Mouse (Mus musculus) stomach, postnatal 0 days (tissue): ENCODE data around the gene Zfp428. TPM values are rescaled to one million over a fixed set of nuclear protein-coding genes. Genes with fewer than 3 reads are reported as not detected.

Source experiments
- ATAC-seq: fragments of 200-750 bp; cut with Nextera tagmentation; 2 replicates; pipeline ENCODE4 v1.8.0; 2017; ENCODE audit not compliant: low FRiP score, low TSS enrichment
- DNase-seq: peaks from one replicate; pipeline ENCODE4 v3.0.0-alpha.2; 2016; ENCODE audit warnings: low spot score
- H3K27ac ChIP-seq: fragments of 300-500 bp; sonication (generic); replicated peaks from 2 replicates; pipeline ENCODE4 v1.5.1; 2014; ENCODE audit warnings: mild to moderate bottlenecking, control low read depth
- H3K27me3 ChIP-seq: fragments of 300-500 bp; sonication (generic); 2 replicates; pipeline ENCODE4 v1.6.1; 2014; ENCODE audit warnings: low read length; ENCODE audit not compliant: control insufficient read depth, insufficient read depth
- H3K36me3 ChIP-seq: fragments of 300-500 bp; sonication (generic); 2 replicates; pipeline ENCODE4 v1.6.1; 2014; ENCODE audit warnings: low read length, mixed read lengths; ENCODE audit not compliant: control insufficient read depth, insufficient read depth
- H3K4me1 ChIP-seq: fragments of 300-500 bp; sonication (generic); replicated peaks from 2 replicates; pipeline ENCODE4 v1.6.1; 2014; ENCODE audit warnings: antibody characterized with exemption; ENCODE audit not compliant: control insufficient read depth, insufficient read depth
- H3K4me2 ChIP-seq: fragments of 300-500 bp; sonication (generic); replicated peaks from 2 replicates; pipeline ENCODE4 v1.6.1; 2014; ENCODE audit warnings: low read depth, mild to moderate bottlenecking, control low read depth, moderate library complexity
- H3K4me3 ChIP-seq: fragments of 300-500 bp; sonication (generic); 2 replicates; pipeline ENCODE4 v1.5.1; 2014; ENCODE audit warnings: low read depth, low read length, control low read depth
- H3K9ac ChIP-seq: fragments of 300-500 bp; sonication (generic); 2 replicates; pipeline ENCODE4 v1.6.1; 2014; ENCODE audit warnings: mild to moderate bottlenecking, low read length, control low read depth, mixed read lengths
- H3K9me3 ChIP-seq: fragments of 300-500 bp; sonication (generic); 2 replicates; pipeline ENCODE4 v1.6.1; 2016; ENCODE audit warnings: low read length; ENCODE audit not compliant: control insufficient read depth
- CTCF ChIP-seq: IDR thresholded peaks from 2 replicates; pipeline ENCODE4 v1.5.1; 2016; ENCODE audit warnings: antibody characterized with exemption, low read depth, mild to moderate bottlenecking, moderate library complexity
- EP300 ChIP-seq: optimal IDR thresholded peaks from 2 replicates; pipeline ENCODE3; 2016; ENCODE audit warnings: antibody characterized with exemption
- WGBS: fragments of 180-500 bp; shearing (Covaris S2); extraction: QIAGEN DNeasy Blood & Tissue Kit; methylation state at CpG from one replicate; pipeline ENCODE4 v1.1.7; 2014; 5-methylcytosine and 5-hydroxymethylcytosine counted together
- polyA plus RNA-seq: library from polyadenylated mRNA; unstranded; fragments of >200 nt; fragmentation: Nextera tagmentation; extraction: Ambion mirVana; gene quantifications from 2 replicates; pipeline ENCODE4 v1.2.1, GENCODE M21; 2015

The Zfp428 gene
- polyA plus RNA-seq, 1 experiment from 2014 or later, result 13.6 TPM

DNA sequence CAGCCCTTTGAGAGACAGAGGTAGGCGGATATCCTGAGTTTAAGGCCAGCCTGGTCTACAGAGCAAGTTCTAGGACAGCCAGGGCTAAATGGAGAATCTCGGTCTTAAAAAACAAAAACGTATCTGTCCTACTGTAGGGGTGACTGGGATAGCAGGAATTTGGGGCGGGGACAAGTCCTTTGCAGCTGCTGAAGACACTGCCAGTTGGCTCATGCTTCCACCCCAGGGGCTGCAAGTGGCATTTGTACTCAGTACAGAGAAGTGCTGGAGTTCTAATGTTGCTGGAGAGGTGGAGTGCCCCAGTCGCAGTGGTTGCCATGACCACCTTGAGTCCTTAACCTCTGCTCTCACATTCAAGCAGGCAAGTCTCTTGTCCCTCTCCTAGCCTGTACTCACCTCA is 16.0 kb downstream of the Zfp428 start:
- H3K27me3 ChIP-seq, result no peaks in the 10 kb centered on the region
- no peak overlapping the region for H3K4me3 ChIP-seq
- TF ChIP-seq CTCF, result no peak
- no peak for TF ChIP-seq EP300
- DNase-seq (no peak), ATAC-seq (no peak)
- H3K27ac ChIP-seq, result no peak overlapping the region
- H3K4me1 ChIP-seq, result no peaks in the 10 kb centered on the region
- H3K4me2 ChIP-seq, result no peak overlapping the region
- no peaks in the 10 kb centered on the region for H3K36me3 ChIP-seq
- 46% methylated on average over 5 of the region's 5 CpGs for WGBS
- H3K9me3 ChIP-seq, result no peaks in the 10 kb centered on the region
- no peak overlapping the region for H3K9ac ChIP-seq

DNA sequence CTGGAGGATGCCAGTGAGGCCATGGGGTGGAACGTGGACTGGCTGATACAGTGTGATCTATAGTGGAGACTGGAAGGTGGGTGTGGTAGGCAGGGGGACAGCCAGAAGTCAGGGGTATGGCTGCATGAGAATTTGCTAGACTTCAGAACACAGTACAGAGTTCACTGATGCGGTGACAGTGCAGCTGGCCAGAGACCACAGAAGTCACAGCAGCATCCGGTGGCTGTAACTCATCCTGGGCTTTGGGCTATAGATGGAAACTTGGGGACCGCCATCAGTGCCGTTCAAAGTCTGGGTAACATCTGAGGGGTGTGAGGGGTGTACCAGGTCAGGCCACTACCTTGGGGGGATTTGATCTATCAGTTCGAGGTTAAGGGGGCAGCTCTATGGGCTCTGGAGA is 16.9 kb downstream of the Zfp428 start:
- H3K4me3 ChIP-seq, result no peak overlapping the region
- DNase-seq (no peak), ATAC-seq (no peak)
- no peak overlapping the region for H3K9ac ChIP-seq
- no peaks in the 10 kb centered on the region for H3K36me3 ChIP-seq
- 88% methylated on average over 6 of the region's 6 CpGs for WGBS
- no peaks in the 10 kb centered on the region for H3K9me3 ChIP-seq
- no peak overlapping the region for H3K4me2 ChIP-seq
- TF ChIP-seq EP300 (no peak), CTCF (no peak)
- H3K27me3 ChIP-seq, result no peaks in the 10 kb centered on the region
- no peaks in the 10 kb centered on the region for H3K4me1 ChIP-seq
- no peak overlapping the region for H3K27ac ChIP-seq

DNA sequence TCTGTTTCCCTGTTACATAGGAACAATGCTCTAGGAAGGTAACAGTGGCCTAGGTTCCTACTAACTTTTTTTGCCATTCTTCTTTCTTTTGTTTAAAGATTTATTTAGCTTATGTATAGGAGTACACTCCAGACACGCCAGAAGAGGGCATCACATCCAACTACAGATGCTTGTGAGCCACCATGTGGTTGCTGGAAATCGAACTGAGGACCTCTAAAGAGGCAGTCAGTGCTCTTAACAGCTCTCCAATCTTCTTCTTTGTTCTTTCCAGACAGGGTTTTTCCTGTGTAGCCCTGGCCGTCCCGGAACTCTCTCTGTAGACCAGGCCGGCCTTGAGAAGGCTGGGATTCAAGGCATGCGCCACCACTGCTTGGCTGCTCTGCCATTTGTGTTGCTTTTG is 18.2 kb downstream of the Zfp428 start:
- ATAC-seq (no peak), DNase-seq (no peak)
- Histone ChIP-seq H3K36me3 (no peaks in the 10 kb centered on the region), H3K9me3 (no peaks in the 10 kb centered on the region), H3K9ac (no peak overlapping the region), H3K4me1 (no peaks in the 10 kb centered on the region), H3K27me3 (no peaks in the 10 kb centered on the region), H3K4me3 (no peak overlapping the region), H3K4me2 (no peak overlapping the region), H3K27ac (no peak overlapping the region)
- no peak for TF ChIP-seq EP300
- peak; percentile 35; the same call in 1 of the 2 replicates for TF ChIP-seq CTCF
- 80% methylated on average over 6 of the region's 6 CpGs for WGBS

DNA sequence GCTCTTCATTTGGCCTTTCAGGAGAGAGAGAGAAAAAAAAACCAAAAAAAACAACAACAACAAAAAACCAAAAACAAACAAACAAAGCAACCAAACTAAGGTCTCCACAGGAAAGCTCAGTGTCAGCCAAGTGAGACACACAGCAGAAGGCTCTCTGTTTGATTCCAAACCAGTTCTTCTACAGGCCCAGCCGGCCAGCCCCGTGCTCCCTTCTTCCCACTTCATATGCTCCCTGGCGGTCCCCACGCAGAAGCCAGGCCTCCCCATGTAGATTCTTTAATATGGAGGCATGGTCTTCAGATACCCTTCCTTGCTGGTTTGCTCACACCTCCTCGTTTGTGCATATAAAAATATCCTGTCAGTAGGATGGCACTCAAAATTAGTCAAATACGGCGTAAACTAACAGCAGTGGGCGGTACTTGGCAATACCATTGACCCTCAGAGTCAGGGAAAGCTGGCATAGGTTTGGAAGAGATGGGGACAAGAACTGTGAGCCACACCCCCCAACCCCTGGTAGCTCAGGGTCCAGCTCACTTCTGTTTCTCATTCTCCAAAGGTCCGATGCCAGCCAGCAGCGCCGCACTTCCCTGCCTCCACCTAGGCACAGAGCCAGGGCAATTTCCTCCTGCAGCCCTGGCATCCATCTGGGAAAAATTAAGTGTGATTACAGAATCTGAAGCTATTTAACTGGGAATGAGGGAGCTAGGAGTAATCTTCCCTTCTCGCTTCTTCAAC is 19.0 kb downstream of the Zfp428 start:
- H3K27ac ChIP-seq, result no peak overlapping the region
- ATAC-seq (no peak), DNase-seq (no peak)
- H3K36me3 ChIP-seq, result no peaks in the 10 kb centered on the region
- no peaks in the 10 kb centered on the region for H3K27me3 ChIP-seq
- no peak overlapping the region for H3K4me3 ChIP-seq
- no peaks in the 10 kb centered on the region for H3K4me1 ChIP-seq
- no peaks in the 10 kb centered on the region for H3K9me3 ChIP-seq
- no peak overlapping the region for H3K9ac ChIP-seq
- H3K4me2 ChIP-seq, result no peak overlapping the region
- WGBS, result 85% methylated on average over 12 of the region's 12 CpGs
- TF ChIP-seq CTCF, result no peak
- TF ChIP-seq EP300, result no peak

DNA sequence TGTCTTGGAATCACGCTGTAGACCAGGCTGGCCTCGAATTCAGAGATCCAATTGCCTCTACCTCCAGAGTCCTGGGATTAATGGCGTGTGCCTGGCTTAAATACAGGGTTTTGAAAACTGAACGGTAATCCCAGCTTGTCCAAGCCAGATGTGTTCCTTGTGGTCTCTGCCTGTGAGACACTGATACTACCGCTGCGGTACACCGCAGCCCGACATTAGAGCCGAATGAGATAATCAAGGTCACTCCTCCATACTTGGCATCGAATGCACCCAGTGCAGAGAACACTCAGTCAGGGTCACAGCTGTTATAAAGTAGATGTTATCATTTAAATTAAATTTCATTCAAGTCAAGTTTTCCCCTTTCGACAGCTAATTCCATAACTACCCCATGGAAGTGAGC is 22.1 kb downstream of the Zfp428 start:
- no peaks in the 10 kb centered on the region for H3K27me3 ChIP-seq
- H3K36me3 ChIP-seq, result peaks cover 8% of the 10 kb centered on the region
- no peak overlapping the region for H3K9ac ChIP-seq
- no peak overlapping the region for H3K4me3 ChIP-seq
- no peak overlapping the region for H3K27ac ChIP-seq
- WGBS, result 91% methylated on average over 11 of the region's 11 CpGs
- H3K4me2 ChIP-seq, result no peak overlapping the region
- H3K4me1 ChIP-seq, result no peaks in the 10 kb centered on the region
- TF ChIP-seq EP300, result no peak
- TF ChIP-seq CTCF, result no peak
- DNase-seq, result no peak
- ATAC-seq, result no peak
- H3K9me3 ChIP-seq, result no peaks in the 10 kb centered on the region

DNA sequence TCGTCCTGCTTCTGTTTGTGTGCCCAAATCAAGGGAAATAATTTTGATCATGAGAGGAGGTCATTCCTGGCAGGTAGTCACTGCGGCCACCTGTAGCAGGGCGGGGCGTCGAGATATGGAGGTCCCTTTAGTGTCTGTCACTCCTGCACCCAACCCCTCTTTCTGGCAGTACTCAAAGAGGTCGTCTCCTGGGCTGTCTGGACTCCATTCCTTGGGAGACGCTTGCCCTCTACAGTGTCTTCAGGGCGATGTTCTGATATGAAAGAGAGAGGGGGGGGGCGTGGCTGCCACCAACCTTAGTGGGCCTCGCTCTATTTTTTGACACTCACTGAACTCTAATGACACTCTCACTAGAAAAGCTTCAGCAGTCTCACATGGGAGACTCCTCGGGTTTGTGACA is 22.8 kb downstream of the Zfp428 start:
- H3K27me3 ChIP-seq, result no peaks in the 10 kb centered on the region
- 47% methylated on average over 11 of the region's 11 CpGs for WGBS
- peak; percentile 36 for DNase-seq
- ATAC-seq, result no peak
- no peaks in the 10 kb centered on the region for H3K9me3 ChIP-seq
- H3K4me1 ChIP-seq, result no peaks in the 10 kb centered on the region
- peak overlapping the region; percentile 69 for H3K9ac ChIP-seq
- peak overlapping the region; percentile 60 for H3K4me3 ChIP-seq
- H3K4me2 ChIP-seq, result peak overlapping the region; percentile 55
- H3K27ac ChIP-seq, result peak overlapping the region; percentile 93; the same call in 1 of the 2 replicates
- TF ChIP-seq EP300 (no peak), CTCF (no peak)
- peaks cover 12% of the 10 kb centered on the region for H3K36me3 ChIP-seq
